Mouse (Mus musculus) cerebellum, postnatal 14 days (tissue): ENCODE results near the gene Bsnd.

Source experiments
- DNase-seq, 2 experiments: peaks; one replicate each; pipeline ENCODE4 v3.0.0; 2021; ENCODE audit warnings: mixed read lengths in 2 of 2

Gene Bsnd

GRCm38 (mm10) chr4:106480545-106480944, 11.5 kb downstream of the Bsnd start:
- DNase-seq = no peak

GRCm38 (mm10) chr4:106474241-106474640, 17.8 kb downstream of the Bsnd start:
- DNase-seq = peak; percentile 73 to 82

GRCm38 (mm10) chr4:106472335-106472734, 19.7 kb downstream of the Bsnd start:
- DNase-seq = peak; percentile 82 to 86

- DNase-seq = no peak
Observed at GRCm38 (mm10) chr4:106470921-106471320, 21.2 kb downstream of the Bsnd start.

- DNase-seq = peak; percentile 86 to 87
Observed at GRCm38 (mm10) chr4:106467420-106468110, 24.5 kb downstream of the Bsnd start.

GRCm38 (mm10) chr4:106463174-106463801, 28.8 kb downstream of the Bsnd start:
- peak; percentile 42 to 68 for DNase-seq

- no peak for DNase-seq
Observed at GRCm38 (mm10) chr4:106462524-106462923, 29.6 kb downstream of the Bsnd start.

- DNase-seq = no peak
Observed at GRCm38 (mm10) chr4:106462016-106462415, 30.1 kb downstream of the Bsnd start.

- no peak for DNase-seq
Observed at GRCm38 (mm10) chr4:106454541-106454940, 37.5 kb downstream of the Bsnd start.

GRCm38 (mm10) chr4:106453516-106453915, 38.6 kb downstream of the Bsnd start:
- DNase-seq = peak; percentile 79 to 82

GRCm38 (mm10) chr4:106453108-106453507, 39.0 kb downstream of the Bsnd start:
- no peak for DNase-seq

GRCm38 (mm10) chr4:106452401-106452800, 39.7 kb downstream of the Bsnd start:
- DNase-seq = no peak

GRCm38 (mm10) chr4:106449306-106449705, 42.8 kb downstream of the Bsnd start:
- no peak for DNase-seq

- DNase-seq = no peak
Observed at GRCm38 (mm10) chr4:106443182-106443581, 48.9 kb downstream of the Bsnd start.

GRCm38 (mm10) chr4:106438763-106439162, 53.3 kb downstream of the Bsnd start:
- no peak for DNase-seq

- DNase-seq = no peak
Observed at GRCm38 (mm10) chr4:106437207-106437606, 54.9 kb downstream of the Bsnd start.

- DNase-seq = peak; percentile 49 to 65
Observed at GRCm38 (mm10) chr4:106436475-106436874, 55.6 kb downstream of the Bsnd start.

GRCm38 (mm10) chr4:106435426-106435825, 56.7 kb downstream of the Bsnd start:
- DNase-seq = no peak
